Comparison of ENCODE assay signal across 26 mouse cellular contexts in genomic region chr19:35066352-35066935, GRCm38 (mm10).
A peak's percentile ranks its signal among the peaks of the same experiment; 100 is the strongest.
DNase-seq lines count a peak whose midpoint lies in the region; ATAC-seq lines count a peak whose summit lies in the region.
"Had no signal": no experiment of that assay in that cellular context is flagged by ENCODE, and none has a peak within 500 bp of the region (broad histone marks: within the 10 kb centered on the region; RNA-seq: fewer than 3 reads in every experiment).

No protein-coding gene starts in this region.

- no peak overlapping the region for H3K27ac ChIP-seq in hindbrain, embryonic 10.5 days
- no peak overlapping the region for H3K27ac ChIP-seq in hindbrain, embryonic 11.5 days (ENCODE audit: low read depth, low read length)
- no peak overlapping the region for H3K27ac ChIP-seq in kidney, embryonic 16.5 days (ENCODE audit: low read length)
- H3K27ac ChIP-seq: embryonic facial prominence, embryonic 10.5 days; embryonic facial prominence, embryonic 13.5 days; forebrain, embryonic 12.5 days; forebrain, embryonic 15.5 days; heart, embryonic 15.5 days; hindbrain, embryonic 12.5 days; hindbrain, embryonic 15.5 days had no signal

- H3K9ac ChIP-seq in hindbrain, embryonic 11.5 days (ENCODE audit: low read depth, low read length), result no peak overlapping the region
- no peak overlapping the region for H3K9ac ChIP-seq in kidney, embryonic 16.5 days (replicated peaks; ENCODE audit: low read length)
- H3K9ac ChIP-seq: embryonic facial prominence, embryonic 13.5 days; forebrain, embryonic 12.5 days; forebrain, embryonic 15.5 days; heart, embryonic 12.5 days; heart, embryonic 15.5 days; hindbrain, embryonic 12.5 days; hindbrain, embryonic 15.5 days had no signal

- DNase-seq in hindbrain, embryonic 10.5 days (ENCODE audit: low spot score), result peak; percentile 7
- DNase-seq in hindbrain, embryonic 11.5 days (ENCODE audit: low spot score), result no peak
- DNase-seq in kidney, adult 18-20 months, result no peak
- DNase-seq in retina, postnatal 1 day, result peak; percentile 2
- no peak for DNase-seq in retina, embryonic 14.5 days (ENCODE audit: low spot score)
- DNase-seq in embryo, embryonic 9.5 days (ENCODE audit: extremely low spot score), result peak; percentile 15
- no peak for DNase-seq in right cerebral cortex, postnatal 25 days
- DNase-seq: adrenal gland, postnatal 10 days; cerebellum, adult 11 months; cerebellum, adult 2 months; cerebellum, adult 9-11 months; cerebellum, postnatal 25 days; gastrocnemius, postnatal 25 days; heart, adult 18-20 months; heart, postnatal 10 days; heart, postnatal 36 days had no signal

- H3K4me1 ChIP-seq in hindbrain, embryonic 10.5 days (replicated peaks), result peaks cover 3% of the 10 kb centered on the region; the same call in 1 of the 2 replicates
- no peaks in the 10 kb centered on the region for H3K4me1 ChIP-seq in hindbrain, embryonic 11.5 days (replicated peaks; ENCODE audit: control insufficient read depth, insufficient read depth, low read length)
- no peaks in the 10 kb centered on the region for H3K4me1 ChIP-seq in kidney, embryonic 16.5 days (ENCODE audit: insufficient read depth, low read length)
- H3K4me1 ChIP-seq: embryonic facial prominence, embryonic 10.5 days; embryonic facial prominence, embryonic 13.5 days; forebrain, embryonic 12.5 days; forebrain, embryonic 15.5 days; heart, embryonic 15.5 days; hindbrain, embryonic 12.5 days; hindbrain, embryonic 15.5 days had no signal

- WGBS in hindbrain, embryonic 10.5 days, result 48% methylated on average over 3 of the region's 3 CpGs
- WGBS in hindbrain, embryonic 11.5 days, result 51% methylated on average over 3 of the region's 3 CpGs
- WGBS in kidney, embryonic 16.5 days, result 12% methylated on average over 3 of the region's 3 CpGs

- no peaks in the 10 kb centered on the region for H3K36me3 ChIP-seq in hindbrain, embryonic 10.5 days
- H3K36me3 ChIP-seq in hindbrain, embryonic 11.5 days (ENCODE audit: control insufficient read depth, insufficient read depth, low read length), result no peaks in the 10 kb centered on the region
- H3K36me3 ChIP-seq in kidney, embryonic 16.5 days (ENCODE audit: insufficient read depth, low read length), result no peaks in the 10 kb centered on the region
- H3K36me3 ChIP-seq: embryonic facial prominence, embryonic 10.5 days; embryonic facial prominence, embryonic 13.5 days; forebrain, embryonic 12.5 days; forebrain, embryonic 15.5 days; heart, embryonic 12.5 days; heart, embryonic 15.5 days; hindbrain, embryonic 12.5 days; hindbrain, embryonic 15.5 days had no signal

- no peak overlapping the region for H3K4me2 ChIP-seq in hindbrain, embryonic 11.5 days (replicated peaks; ENCODE audit: low read depth, low read length)
- no peak overlapping the region for H3K4me2 ChIP-seq in kidney, embryonic 16.5 days (replicated peaks; ENCODE audit: low read depth, low read length)
- H3K4me2 ChIP-seq: embryonic facial prominence, embryonic 13.5 days; forebrain, embryonic 12.5 days; forebrain, embryonic 15.5 days; heart, embryonic 12.5 days; heart, embryonic 15.5 days; hindbrain, embryonic 12.5 days; hindbrain, embryonic 15.5 days had no signal

- ATAC-seq in hindbrain, embryonic 11.5 days (ENCODE audit: low FRiP score), result no peak
- peak; percentile 65 for ATAC-seq in kidney, embryonic 16.5 days (ENCODE audit: low FRiP score, low TSS enrichment)
- ATAC-seq: forebrain, embryonic 15.5 days had no signal

- no peak overlapping the region for H3K4me3 ChIP-seq in hindbrain, embryonic 10.5 days
- H3K4me3 ChIP-seq in hindbrain, embryonic 11.5 days (ENCODE audit: low read depth, low read length), result no peak overlapping the region
- no peak overlapping the region for H3K4me3 ChIP-seq in kidney, embryonic 16.5 days (ENCODE audit: low read length)
- H3K4me3 ChIP-seq: embryonic facial prominence, embryonic 10.5 days; embryonic facial prominence, embryonic 13.5 days; erythroblast, embryonic 14.5 days; forebrain, embryonic 12.5 days; forebrain, embryonic 15.5 days; heart, embryonic 12.5 days; heart, embryonic 15.5 days; hindbrain, embryonic 12.5 days; hindbrain, embryonic 15.5 days had no signal

- H3K27me3 ChIP-seq in hindbrain, embryonic 10.5 days (ENCODE audit: insufficient read depth, poor library complexity, severe bottlenecking), result no peaks in the 10 kb centered on the region
- H3K27me3 ChIP-seq in hindbrain, embryonic 11.5 days (ENCODE audit: control insufficient read depth, insufficient read depth, low read length), result no peaks in the 10 kb centered on the region
- H3K27me3 ChIP-seq in kidney, embryonic 16.5 days (ENCODE audit: insufficient read depth, low read length), result no peaks in the 10 kb centered on the region
- H3K27me3 ChIP-seq: embryonic facial prominence, embryonic 13.5 days; forebrain, embryonic 12.5 days; forebrain, embryonic 15.5 days; heart, embryonic 12.5 days; heart, embryonic 15.5 days; hindbrain, embryonic 12.5 days; hindbrain, embryonic 15.5 days had no signal

- H3K9me3 ChIP-seq in hindbrain, embryonic 10.5 days, result no peaks in the 10 kb centered on the region
- H3K9me3 ChIP-seq in hindbrain, embryonic 11.5 days (ENCODE audit: control insufficient read depth, low read length), result no peaks in the 10 kb centered on the region
- H3K9me3 ChIP-seq in kidney, embryonic 16.5 days (ENCODE audit: low read length), result no peaks in the 10 kb centered on the region
- H3K9me3 ChIP-seq: embryonic facial prominence, embryonic 10.5 days; embryonic facial prominence, embryonic 13.5 days; forebrain, embryonic 12.5 days; forebrain, embryonic 15.5 days; heart, embryonic 12.5 days; heart, embryonic 15.5 days; hindbrain, embryonic 12.5 days; hindbrain, embryonic 15.5 days had no signal

Comparison
In these comparisons a context has a peak if more than half of its experiments do, and no peak if none do; other contexts are left out.
1. DNase-seq: peak in hindbrain, embryonic 10.5 days (single experiment), retina, postnatal 1 day (single experiment) and embryo, embryonic 9.5 days (single experiment); none in hindbrain, embryonic 11.5 days (single experiment), kidney, adult 18-20 months (single experiment), retina, embryonic 14.5 days (single experiment) and right cerebral cortex, postnatal 25 days (single experiment).